Mouse (Mus musculus) forebrain, embryonic 15.5 days (tissue): ENCODE measurements around the gene Clybl. TPM values are rescaled to one million over a fixed set of nuclear protein-coding genes. Genes with fewer than 3 reads are reported as not detected.

Experiments used
- ATAC-seq: fragments of 200-750 bp; cut with Nextera tagmentation; replicated peaks from 2 replicates; pipeline ENCODE4 v1.8.0; 2017; ENCODE audit warnings: mild to moderate bottlenecking, moderate TSS enrichment, moderate library complexity
- H3K27ac ChIP-seq: fragments of 300-500 bp; sonication (generic); replicated peaks from 2 replicates; pipeline ENCODE4 v1.5.1; 2015; ENCODE audit warnings: mild to moderate bottlenecking, inconsistent platforms
- H3K27me3 ChIP-seq: fragments of 300-500 bp; sonication (generic); 2 replicates; pipeline ENCODE4 v1.6.1; 2015; ENCODE audit warnings: inconsistent platforms
- H3K36me3 ChIP-seq: fragments of 300-500 bp; sonication (generic); 2 replicates; pipeline ENCODE4 v1.6.1; 2015; ENCODE audit warnings: mild to moderate bottlenecking, inconsistent platforms
- H3K4me1 ChIP-seq: fragments of 300-500 bp; sonication (generic); 2 replicates; pipeline ENCODE4 v1.6.1; 2015; ENCODE audit warnings: inconsistent platforms
- H3K4me2 ChIP-seq: fragments of 300-500 bp; sonication (generic); replicated peaks from 2 replicates; pipeline ENCODE4 v1.6.1; 2015; ENCODE audit warnings: mild to moderate bottlenecking, inconsistent platforms
- H3K4me3 ChIP-seq: fragments of 300-500 bp; sonication (generic); 2 replicates; pipeline ENCODE4 v1.5.1; 2015; ENCODE audit warnings: mild to moderate bottlenecking, inconsistent platforms
- H3K9ac ChIP-seq: fragments of 300-500 bp; sonication (generic); replicated peaks from 2 replicates; pipeline ENCODE4 v1.6.1; 2015; ENCODE audit warnings: mild to moderate bottlenecking, inconsistent platforms
- H3K9me3 ChIP-seq: fragments of 300-500 bp; sonication (generic); 2 replicates; pipeline ENCODE4 v1.6.1; 2016; ENCODE audit warnings: inconsistent platforms
- WGBS: fragments of 180-500 bp; shearing (Covaris S2); methylation state at CpG from one replicate; pipeline ENCODE4 v1.1.7; 2015; ENCODE audit warnings: mixed read lengths; 5-methylcytosine and 5-hydroxymethylcytosine counted together
- polyA plus RNA-seq: library from polyadenylated mRNA; unstranded; fragments of >200 nt; fragmentation: Nextera tagmentation; extraction: Ambion mirVana; gene quantifications from 2 replicates; pipeline ENCODE4 v1.2.1, GENCODE M21; 2015

Gene Clybl
- polyA plus RNA-seq, 1 experiment from 2014 or later = 12.4 TPM

- Histone ChIP-seq H3K4me1 (no peaks in the 10 kb centered on the region), H3K9ac (no peak overlapping the region), H3K9me3 (no peaks in the 10 kb centered on the region), H3K4me2 (no peak overlapping the region), H3K36me3 (no peaks in the 10 kb centered on the region), H3K4me3 (no peak overlapping the region), H3K27me3 (no peaks in the 10 kb centered on the region), H3K27ac (no peak overlapping the region)
- 95% methylated on average over 5 of the region's 5 CpGs for WGBS
- ATAC-seq = no peak
Observed at GRCm38 (mm10) chr14:122209177-122209576, 27.7 kb downstream of the Clybl start.

GRCm38 (mm10) chr14:122213590-122213989 is 32.1 kb downstream of the Clybl start:
- Histone ChIP-seq H3K27me3 (no peaks in the 10 kb centered on the region), H3K27ac (no peak overlapping the region), H3K4me2 (no peak overlapping the region), H3K36me3 (no peaks in the 10 kb centered on the region), H3K4me3 (no peak overlapping the region), H3K9ac (no peak overlapping the region), H3K9me3 (no peaks in the 10 kb centered on the region), H3K4me1 (no peaks in the 10 kb centered on the region)
- no peak for ATAC-seq
- WGBS = 64% methylated on average over 8 of the region's 8 CpGs

GRCm38 (mm10) chr14:122214126-122214525 is 32.6 kb downstream of the Clybl start:
- Histone ChIP-seq H3K36me3 (no peaks in the 10 kb centered on the region), H3K4me1 (no peaks in the 10 kb centered on the region), H3K9me3 (no peaks in the 10 kb centered on the region), H3K27ac (no peak overlapping the region), H3K4me2 (no peak overlapping the region), H3K9ac (no peak overlapping the region), H3K27me3 (no peaks in the 10 kb centered on the region), H3K4me3 (no peak overlapping the region)
- ATAC-seq = no peak
- WGBS = 62% methylated on average over 6 of the region's 6 CpGs

- Histone ChIP-seq H3K4me3 (no peak overlapping the region), H3K9ac (no peak overlapping the region), H3K9me3 (no peaks in the 10 kb centered on the region), H3K27me3 (0 out of 2 replicates have a peak, but pooled peaks cover 1% of the 10 kb centered on the region), H3K4me2 (no peak overlapping the region), H3K36me3 (no peaks in the 10 kb centered on the region), H3K27ac (no peak overlapping the region), H3K4me1 (no peaks in the 10 kb centered on the region)
- no peak for ATAC-seq
- 92% methylated on average over 4 of the region's 4 CpGs for WGBS
Observed at GRCm38 (mm10) chr14:122217221-122217620, 35.7 kb downstream of the Clybl start.

GRCm38 (mm10) chr14:122222934-122223374 is 41.5 kb downstream of the Clybl start:
- no peaks in the 10 kb centered on the region for H3K9me3 ChIP-seq
- H3K36me3 ChIP-seq = no peaks in the 10 kb centered on the region
- ATAC-seq = peak; percentile 20; the same call in 1 of the 2 replicates
- H3K27me3 ChIP-seq = peaks cover 33% of the 10 kb centered on the region
- no peak overlapping the region for H3K9ac ChIP-seq
- H3K4me1 ChIP-seq = peaks cover 13% of the 10 kb centered on the region
- H3K4me2 ChIP-seq = no peak overlapping the region
- WGBS = 73% methylated on average over 10 of the region's 10 CpGs
- H3K27ac ChIP-seq = no peak overlapping the region
- no peak overlapping the region for H3K4me3 ChIP-seq

GRCm38 (mm10) chr14:122223461-122224102 is 42.1 kb downstream of the Clybl start:
- Histone ChIP-seq H3K9ac (no peak overlapping the region), H3K36me3 (no peaks in the 10 kb centered on the region), H3K27ac (peak overlapping the region; percentile 2; the same call in 1 of the 2 replicates), H3K4me2 (no peak overlapping the region), H3K4me1 (peaks cover 13% of the 10 kb centered on the region), H3K4me3 (no peak overlapping the region), H3K27me3 (peaks cover 33% of the 10 kb centered on the region), H3K9me3 (no peaks in the 10 kb centered on the region)
- 19% methylated on average over 9 of the region's 9 CpGs for WGBS
- peak; percentile 93 for ATAC-seq

GRCm38 (mm10) chr14:122224103-122224494 is 42.6 kb downstream of the Clybl start:
- WGBS = 44% methylated on average over 6 of the region's 6 CpGs
- H3K27ac ChIP-seq = peak overlapping the region; percentile 2; the same call in 1 of the 2 replicates

GRCm38 (mm10) chr14:122224501-122224928 is 43.0 kb downstream of the Clybl start:
- H3K27me3 ChIP-seq = peaks cover 38% of the 10 kb centered on the region
- 51% methylated on average over 8 of the region's 8 CpGs for whole genome bisulfite sequencing
- no peak overlapping the region for H3K9ac ChIP-seq
- peaks cover 19% of the 10 kb centered on the region for H3K4me1 ChIP-seq
- no peaks in the 10 kb centered on the region for H3K9me3 ChIP-seq
- no peak for ATAC-seq
- H3K27ac ChIP-seq = 0 out of 2 replicates have a peak overlapping the region, but pooled peaks have one; percentile 2
- H3K4me3 ChIP-seq = no peak overlapping the region
- no peak overlapping the region for H3K4me2 ChIP-seq
- H3K36me3 ChIP-seq = no peaks in the 10 kb centered on the region

More at GRCm38 (mm10) chr14:122224103-122224494, 42.6 kb downstream of the Clybl start:
- H3K4me1 ChIP-seq = peaks cover 17% of the 10 kb centered on the region
- no peak overlapping the region for H3K9ac ChIP-seq
- no peak overlapping the region for H3K4me3 ChIP-seq
- peaks cover 34% of the 10 kb centered on the region for H3K27me3 ChIP-seq
- ATAC-seq = no peak
- no peaks in the 10 kb centered on the region for H3K36me3 ChIP-seq
- no peak overlapping the region for H3K4me2 ChIP-seq
- no peaks in the 10 kb centered on the region for H3K9me3 ChIP-seq

- 22% methylated on average over 7 of the region's 7 CpGs for WGBS
- no peaks in the 10 kb centered on the region for H3K36me3 ChIP-seq
- peak overlapping the region; percentile 38; the same call in 1 of the 2 replicates for H3K27ac ChIP-seq
- no peak overlapping the region for H3K4me3 ChIP-seq
- ATAC-seq = no peak
- peaks cover 48% of the 10 kb centered on the region for H3K27me3 ChIP-seq
- peaks cover 22% of the 10 kb centered on the region for H3K4me1 ChIP-seq
- no peak overlapping the region for H3K4me2 ChIP-seq
- H3K9me3 ChIP-seq = no peaks in the 10 kb centered on the region
- H3K9ac ChIP-seq = no peak overlapping the region
Observed at GRCm38 (mm10) chr14:122225479-122226132, 44.1 kb downstream of the Clybl start.

GRCm38 (mm10) chr14:122226133-122226515 is 44.6 kb downstream of the Clybl start:
- WGBS = 36% methylated on average over 2 of the region's 2 CpGs
- no peak for ATAC-seq
- Histone ChIP-seq H3K27ac (0 out of 2 replicates have a peak overlapping the region, but pooled peaks have one; percentile 57), H3K9ac (no peak overlapping the region), H3K4me1 (peaks cover 27% of the 10 kb centered on the region), H3K27me3 (peaks cover 54% of the 10 kb centered on the region), H3K9me3 (no peaks in the 10 kb centered on the region), H3K4me3 (no peak overlapping the region), H3K4me2 (no peak overlapping the region), H3K36me3 (no peaks in the 10 kb centered on the region)

- WGBS = 29% methylated on average over 22 of the region's 22 CpGs
- peaks cover 61% of the 10 kb centered on the region for H3K27me3 ChIP-seq
- no peak overlapping the region for H3K4me3 ChIP-seq
- H3K36me3 ChIP-seq = no peaks in the 10 kb centered on the region
- peaks cover 28% of the 10 kb centered on the region for H3K4me1 ChIP-seq
- no peak for ATAC-seq
- H3K9ac ChIP-seq = no peak overlapping the region
- H3K9me3 ChIP-seq = no peaks in the 10 kb centered on the region
- H3K4me2 ChIP-seq = 0 out of 2 replicates have a peak overlapping the region, but pooled peaks have one; percentile 10
- peak overlapping the region; percentile 57 for H3K27ac ChIP-seq
Observed at GRCm38 (mm10) chr14:122226666-122227453, 45.4 kb downstream of the Clybl start.
